Mouse (Mus musculus): ENCODE data around the gene Safb2. TPM values are rescaled to one million over a fixed set of nuclear protein-coding genes. Genes with fewer than 3 reads are reported as not detected.

Safb2 gene
- polyA plus RNA-seq, 1 experiment: 339 TPM

- H3K4me3 ChIP-seq (ENCODE audit: insufficient read depth, low read depth, low read length): no peak overlapping the region
- H3K4me1 ChIP-seq (ENCODE audit: control insufficient read depth, insufficient read depth, low read length): peaks cover 29% of the 10 kb centered on the region
- no peak for TF ChIP-seq CTCF (IDR thresholded peaks at IDR 0.05; ENCODE audit: insufficient read depth, low read depth, low read length)
- TF ChIP-seq POLR2A (IDR thresholded peaks at IDR 0.05; ENCODE audit: insufficient read depth, low read depth, low read length): no peak
- H3K27ac ChIP-seq (ENCODE audit: insufficient read depth, low read depth, low read length): no peak overlapping the region
- 18% methylated on average over 14 of the region's 14 CpGs for WGBS
These were observed 27.6 kb upstream of the Safb2 start for GRCm38 (mm10) chr17:56611861-56612564.

- H3K4me1 ChIP-seq (ENCODE audit: control insufficient read depth, insufficient read depth, low read length): peaks cover 29% of the 10 kb centered on the region
- H3K27ac ChIP-seq (ENCODE audit: insufficient read depth, low read depth, low read length): no peak overlapping the region
- TF ChIP-seq CTCF (IDR thresholded peaks at IDR 0.05; ENCODE audit: insufficient read depth, low read depth, low read length): no peak
- no peak for TF ChIP-seq POLR2A (IDR thresholded peaks at IDR 0.05; ENCODE audit: insufficient read depth, low read depth, low read length)
- H3K4me3 ChIP-seq (ENCODE audit: insufficient read depth, low read depth, low read length): no peak overlapping the region
- WGBS: 76% methylated on average over 2 of the region's 2 CpGs
These were observed 26.9 kb upstream of the Safb2 start for GRCm38 (mm10) chr17:56611323-56611722.

- Histone ChIP-seq H3K4me1 (ENCODE audit: control insufficient read depth, insufficient read depth, low read length) (peaks cover 24% of the 10 kb centered on the region), H3K27ac (ENCODE audit: insufficient read depth, low read depth, low read length) (peak within 1 kb of the TSS; percentile 66), H3K4me3 (ENCODE audit: insufficient read depth, low read depth, low read length) (peak within 1 kb of the TSS; percentile 71)
- TF ChIP-seq POLR2A (IDR thresholded peaks at IDR 0.05; ENCODE audit: insufficient read depth, low read depth, low read length) (peak; percentile 36; the same call in 1 of the 2 replicates), CTCF (IDR thresholded peaks at IDR 0.05; ENCODE audit: insufficient read depth, low read depth, low read length) (no peak)
- WGBS: under 1% methylated on average over 44 of the region's 44 CpGs
These were observed 25.2 kb upstream of the Safb2 start, which contains the start of gene 2410015M20Rik for GRCm38 (mm10) chr17:56609452-56610171. Gene 2410015M20Rik, minus strand, starts transcription at chr17:56609771.

GRCm38 (mm10) chr17:56608699-56609098 is 24.3 kb upstream of the Safb2 start:
- no peak overlapping the region for H3K27ac ChIP-seq (ENCODE audit: insufficient read depth, low read depth, low read length)
- TF ChIP-seq POLR2A (IDR thresholded peaks at IDR 0.05; ENCODE audit: insufficient read depth, low read depth, low read length): no peak
- no peak for TF ChIP-seq CTCF (IDR thresholded peaks at IDR 0.05; ENCODE audit: insufficient read depth, low read depth, low read length)
- peak overlapping the region; percentile 71 for H3K4me3 ChIP-seq (ENCODE audit: insufficient read depth, low read depth, low read length)
- H3K4me1 ChIP-seq (ENCODE audit: control insufficient read depth, insufficient read depth, low read length): peaks cover 18% of the 10 kb centered on the region
- 46% methylated on average over 5 of the region's 5 CpGs for WGBS

- Histone ChIP-seq H3K4me1 (ENCODE audit: control insufficient read depth, insufficient read depth, low read length) (peaks cover 18% of the 10 kb centered on the region), H3K4me3 (ENCODE audit: insufficient read depth, low read depth, low read length) (no peak overlapping the region), H3K27ac (ENCODE audit: insufficient read depth, low read depth, low read length) (no peak overlapping the region)
- 80% methylated on average over 3 of the region's 3 CpGs for whole genome bisulfite sequencing
- TF ChIP-seq CTCF (IDR thresholded peaks at IDR 0.05; ENCODE audit: insufficient read depth, low read depth, low read length): no peak
- TF ChIP-seq POLR2A (IDR thresholded peaks at IDR 0.05; ENCODE audit: insufficient read depth, low read depth, low read length): no peak
These were observed 23.2 kb upstream of the Safb2 start for GRCm38 (mm10) chr17:56607521-56608062.

- 84% methylated on average over 9 of the region's 9 CpGs for WGBS
These were observed 21.0 kb upstream of the Safb2 start for GRCm38 (mm10) chr17:56605431-56605830.

GRCm38 (mm10) chr17:56604422-56604821 is 20.0 kb upstream of the Safb2 start:
- 85% methylated on average over 3 of the region's 3 CpGs for whole genome bisulfite sequencing
- Histone ChIP-seq H3K27ac (ENCODE audit: insufficient read depth, low read depth, low read length) (no peak overlapping the region), H3K4me3 (ENCODE audit: insufficient read depth, low read depth, low read length) (no peak overlapping the region), H3K4me1 (ENCODE audit: control insufficient read depth, insufficient read depth, low read length) (peaks cover 10% of the 10 kb centered on the region)
- TF ChIP-seq POLR2A (IDR thresholded peaks at IDR 0.05; ENCODE audit: insufficient read depth, low read depth, low read length) (no peak), CTCF (IDR thresholded peaks at IDR 0.05; ENCODE audit: insufficient read depth, low read depth, low read length) (no peak)

More at GRCm38 (mm10) chr17:56605431-56605830, 21.0 kb upstream of the Safb2 start:
- Histone ChIP-seq H3K4me3 (ENCODE audit: insufficient read depth, low read depth, low read length) (no peak overlapping the region), H3K27ac (ENCODE audit: insufficient read depth, low read depth, low read length) (no peak overlapping the region), H3K4me1 (ENCODE audit: control insufficient read depth, insufficient read depth, low read length) (peaks cover 12% of the 10 kb centered on the region)
- TF ChIP-seq CTCF (IDR thresholded peaks at IDR 0.05; ENCODE audit: insufficient read depth, low read depth, low read length): no peak
- no peak for TF ChIP-seq POLR2A (IDR thresholded peaks at IDR 0.05; ENCODE audit: insufficient read depth, low read depth, low read length)

GRCm38 (mm10) chr17:56604070-56604380 is 19.6 kb upstream of the Safb2 start:
- Histone ChIP-seq H3K4me3 (ENCODE audit: insufficient read depth, low read depth, low read length) (no peak overlapping the region), H3K27ac (ENCODE audit: insufficient read depth, low read depth, low read length) (no peak overlapping the region), H3K4me1 (ENCODE audit: control insufficient read depth, insufficient read depth, low read length) (peaks cover 10% of the 10 kb centered on the region)
- 89% methylated on average over 9 of the region's 9 CpGs for WGBS
- TF ChIP-seq CTCF (IDR thresholded peaks at IDR 0.05; ENCODE audit: insufficient read depth, low read depth, low read length): no peak
- no peak for TF ChIP-seq POLR2A (IDR thresholded peaks at IDR 0.05; ENCODE audit: insufficient read depth, low read depth, low read length)

Measured in olfactory bulb, adult 2 months (tissue).